Mouse (Mus musculus) liver, embryonic 13.5 days (tissue): ENCODE results near the gene Selenbp1. TPM values are rescaled to one million over a fixed set of nuclear protein-coding genes. Genes with fewer than 3 reads are reported as not detected.
A peak's percentile ranks its signal among the peaks of the same experiment; 100 is the strongest.
"Not testable (repeated sequence)": the region's sequence is repeated elsewhere in the genome, so short reads cannot be mapped to it uniquely, and the experiment has no call there.

Experiments used
- ATAC-seq: fragments of 200-750 bp; cut with Nextera tagmentation; 2 replicates; pipeline ENCODE4 v1.8.0; 2017; ENCODE audit warnings: low read depth, mild to moderate bottlenecking, moderate number of reproducible peaks, moderate library complexity
- DNase-seq: peaks from one replicate; pipeline ENCODE4 v3.0.0; 2022
- H3K27ac ChIP-seq: fragments of 300-500 bp; sonication (generic); 2 replicates; pipeline ENCODE4 v1.5.1; 2015; ENCODE audit warnings: moderate library complexity, mild to moderate bottlenecking, inconsistent platforms
- H3K27me3 ChIP-seq: fragments of 300-500 bp; sonication (generic); 2 replicates; pipeline ENCODE4 v1.6.1; 2015; ENCODE audit warnings: mild to moderate bottlenecking, inconsistent platforms
- H3K36me3 ChIP-seq: fragments of 300-500 bp; sonication (generic); 2 replicates; pipeline ENCODE4 v1.6.1; 2015; ENCODE audit warnings: mild to moderate bottlenecking, inconsistent platforms
- H3K4me1 ChIP-seq: fragments of 300-500 bp; sonication (generic); replicated peaks from 2 replicates; pipeline ENCODE4 v1.6.1; 2015; ENCODE audit warnings: inconsistent platforms
- H3K4me2 ChIP-seq: fragments of 300-500 bp; sonication (generic); 2 replicates; pipeline ENCODE4 v1.6.1; 2015; ENCODE audit warnings: inconsistent platforms, mild to moderate bottlenecking, moderate library complexity
- H3K4me3 ChIP-seq: fragments of 300-500 bp; sonication (generic); replicated peaks from 2 replicates; pipeline ENCODE4 v1.5.1; 2015; ENCODE audit warnings: mild to moderate bottlenecking, inconsistent platforms
- H3K9ac ChIP-seq: fragments of 300-500 bp; sonication (generic); 2 replicates; pipeline ENCODE4 v1.6.1; 2015; ENCODE audit warnings: mild to moderate bottlenecking, inconsistent platforms
- H3K9me3 ChIP-seq: fragments of 300-500 bp; sonication (generic); replicated peaks from 2 replicates; pipeline ENCODE4 v1.6.1; 2016; ENCODE audit warnings: inconsistent platforms
- WGBS: fragments of 180-500 bp; shearing (Covaris S2); methylation state at CpG from one replicate; pipeline ENCODE4 v1.1.7; 2015; ENCODE audit not compliant: insufficient replicate concordance; 5-methylcytosine and 5-hydroxymethylcytosine counted together
- polyA plus RNA-seq: library from polyadenylated mRNA; unstranded; fragments of >200 nt; fragmentation: Nextera tagmentation; extraction: Ambion mirVana; gene quantifications from 2 replicates; pipeline ENCODE4 v1.2.1, GENCODE M21; 2015

Selenbp1 gene
- polyA plus RNA-seq = 58.0 and 65.2 TPM in 2 replicates

- Histone ChIP-seq H3K9me3 (no peaks in the 10 kb centered on the region), H3K4me2 (peak within 1 kb of the TSS; percentile 71), H3K27me3 (no peaks in the 10 kb centered on the region), H3K4me1 (peaks cover 63% of the 10 kb centered on the region), H3K36me3 (0 out of 2 replicates have a peak, but pooled peaks cover 4% of the 10 kb centered on the region), H3K4me3 (peak within 1 kb of the TSS; percentile 56), H3K27ac (peak within 1 kb of the TSS; percentile 82), H3K9ac (peak within 1 kb of the TSS; percentile 65)
- WGBS = 6% methylated on average over 16 of the region's 16 CpGs
- ATAC-seq (peak; percentile 84), DNase-seq (peak; percentile 75)
Measured at GRCm38 (mm10) chr3:94932809-94933564, at the start of gene Selenbp1. Gene Selenbp1 (plus strand): TSS chr3:94933056.

DNA sequence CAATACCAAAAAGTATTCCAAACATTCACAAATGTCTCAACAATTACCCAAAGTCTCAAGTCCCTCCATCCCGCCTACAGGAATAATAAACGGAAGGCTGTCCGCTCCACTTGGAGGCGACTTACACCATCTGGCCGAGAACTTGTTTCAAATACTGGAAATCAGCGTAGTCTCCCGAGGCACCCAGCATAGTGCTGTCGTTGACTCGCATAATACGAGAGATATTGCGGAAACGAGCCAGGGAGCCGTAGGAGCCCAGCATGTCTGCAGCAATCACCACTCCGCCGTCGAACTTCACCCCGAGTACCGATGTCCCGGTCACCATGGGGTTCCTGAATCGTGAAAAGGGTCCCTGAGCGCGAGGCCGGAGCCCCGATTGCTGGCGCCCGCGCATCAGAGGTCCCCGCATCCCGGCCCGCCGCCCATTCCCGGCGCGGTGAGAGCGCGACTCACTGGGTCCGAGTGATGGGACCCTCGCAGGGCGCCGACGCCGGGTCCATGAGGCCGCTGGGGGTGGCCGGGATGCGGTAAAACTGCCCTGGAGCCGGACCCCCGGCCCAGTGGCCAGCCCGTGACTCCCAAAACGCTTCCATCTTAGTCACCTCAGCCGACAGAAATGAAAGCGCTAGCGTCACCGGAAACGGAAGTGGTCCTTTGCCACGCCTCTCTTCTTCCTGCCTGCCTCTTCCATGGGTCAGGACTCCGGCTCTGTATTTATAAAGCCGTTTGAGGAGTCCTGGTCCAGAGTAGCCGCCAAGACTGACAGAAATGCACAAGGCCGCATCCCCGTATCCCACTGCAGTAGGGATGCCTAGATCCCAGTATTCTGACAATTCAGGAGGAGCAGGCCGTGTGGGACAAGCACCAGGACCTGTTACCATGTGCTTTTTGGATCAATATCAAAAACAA, 46.3 kb upstream of the Selenbp1 start, which contains the start of gene Psmb4:
Gene Psmb4 (minus strand): TSS at position 646 of the 909 bp plus-strand sequence.
- peaks cover 41% of the 10 kb centered on the region for H3K36me3 ChIP-seq
- ATAC-seq (peak; percentile 85), DNase-seq (peak; percentile 78)
- H3K27ac ChIP-seq = peak within 1 kb of the TSS; percentile 78
- H3K4me3 ChIP-seq = peak within 1 kb of the TSS; percentile 96
- H3K4me1 ChIP-seq = peaks cover 27% of the 10 kb centered on the region
- no peaks in the 10 kb centered on the region for H3K27me3 ChIP-seq
- peak within 1 kb of the TSS; percentile 90 for H3K4me2 ChIP-seq
- peak within 1 kb of the TSS; percentile 94 for H3K9ac ChIP-seq
- H3K9me3 ChIP-seq = no peaks in the 10 kb centered on the region
- under 1% methylated on average over 61 of the region's 61 CpGs for WGBS

- Histone ChIP-seq H3K27me3 (0 out of 2 replicates have a peak, but pooled peaks cover 4% of the 10 kb centered on the region), H3K27ac (no peak overlapping the region), H3K4me3 (no peak overlapping the region), H3K9ac (no peak overlapping the region), H3K4me1 (peaks cover 27% of the 10 kb centered on the region), H3K9me3 (no peaks in the 10 kb centered on the region), H3K36me3 (peaks cover 23% of the 10 kb centered on the region), H3K4me2 (no peak overlapping the region)
- DNase-seq = peak; percentile 22
- no peak for ATAC-seq
Measured at GRCm38 (mm10) chr3:94888595-94888994, 44.3 kb upstream of the Selenbp1 start.

GRCm38 (mm10) chr3:94894076-94894475, 38.8 kb upstream of the Selenbp1 start:
- Histone ChIP-seq H3K4me2 (no peak overlapping the region), H3K4me1 (no peaks in the 10 kb centered on the region), H3K36me3 (no peaks in the 10 kb centered on the region), H3K9ac (no peak overlapping the region), H3K9me3 (no peaks in the 10 kb centered on the region), H3K27me3 (peaks cover 22% of the 10 kb centered on the region; the same call in 1 of the 2 replicates), H3K4me3 (no peak overlapping the region), H3K27ac (no peak overlapping the region)
- 53% methylated on average over 3 of the region's 3 CpGs for WGBS
- DNase-seq = no peak
- ATAC-seq = no peak

DNA sequence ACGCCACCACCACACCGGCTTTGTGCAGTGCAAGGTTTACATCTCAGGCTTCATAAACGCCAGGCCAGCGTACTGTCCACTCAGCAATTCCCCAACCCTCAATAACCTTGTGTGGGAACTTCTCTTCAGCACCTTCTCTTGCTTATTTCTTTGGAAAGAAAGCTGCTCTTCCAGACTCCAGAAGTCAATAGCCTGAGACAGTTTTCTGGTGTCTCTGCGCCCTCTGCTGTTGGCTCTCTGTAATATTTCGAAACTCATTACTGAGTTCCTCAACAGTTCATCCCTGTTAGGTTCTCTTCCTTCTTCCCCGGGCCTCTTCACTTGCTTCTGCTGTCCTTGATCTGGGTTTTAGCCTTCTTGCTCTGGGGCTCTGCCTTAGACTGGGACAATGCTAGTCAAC, 30.1 kb upstream of the Selenbp1 start:
- Histone ChIP-seq H3K4me2 (no peak overlapping the region), H3K9me3 (no peaks in the 10 kb centered on the region), H3K4me3 (no peak overlapping the region), H3K36me3 (no peaks in the 10 kb centered on the region), H3K27me3 (no peaks in the 10 kb centered on the region), H3K27ac (no peak overlapping the region), H3K4me1 (peaks cover 17% of the 10 kb centered on the region), H3K9ac (no peak overlapping the region)
- ATAC-seq (no peak), DNase-seq (no peak)
- WGBS = 21% methylated on average over 7 of the region's 7 CpGs

DNA sequence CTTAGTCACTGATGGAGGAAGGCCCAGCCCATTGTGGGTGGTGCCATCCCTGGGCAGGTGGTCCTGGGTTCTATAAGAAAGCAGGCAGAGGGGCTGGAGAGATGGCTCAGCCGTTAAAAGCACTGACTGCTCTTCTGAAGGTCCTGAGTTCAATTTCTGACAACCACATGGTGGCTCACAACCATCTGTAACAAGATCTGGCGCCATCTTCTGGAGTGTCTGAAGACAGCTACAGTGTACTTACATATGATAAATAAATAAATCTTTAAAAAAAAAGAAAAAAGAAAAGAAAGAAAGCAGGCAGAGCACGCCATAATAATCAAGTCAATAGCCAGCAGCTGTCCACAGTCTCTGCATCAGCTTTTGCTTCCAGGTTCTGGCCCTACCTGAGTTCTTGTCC, 28.1 kb upstream of the Selenbp1 start:
- 45% methylated on average over 3 of the region's 3 CpGs for WGBS
- not testable (repeated sequence) for DNase-seq, ATAC-seq, H3K27ac ChIP-seq, H3K9me3 ChIP-seq, H3K4me3 ChIP-seq, H3K36me3 ChIP-seq, H3K4me2 ChIP-seq, H3K27me3 ChIP-seq, H3K9ac ChIP-seq
- peaks cover 17% of the 10 kb centered on the region for H3K4me1 ChIP-seq

DNA sequence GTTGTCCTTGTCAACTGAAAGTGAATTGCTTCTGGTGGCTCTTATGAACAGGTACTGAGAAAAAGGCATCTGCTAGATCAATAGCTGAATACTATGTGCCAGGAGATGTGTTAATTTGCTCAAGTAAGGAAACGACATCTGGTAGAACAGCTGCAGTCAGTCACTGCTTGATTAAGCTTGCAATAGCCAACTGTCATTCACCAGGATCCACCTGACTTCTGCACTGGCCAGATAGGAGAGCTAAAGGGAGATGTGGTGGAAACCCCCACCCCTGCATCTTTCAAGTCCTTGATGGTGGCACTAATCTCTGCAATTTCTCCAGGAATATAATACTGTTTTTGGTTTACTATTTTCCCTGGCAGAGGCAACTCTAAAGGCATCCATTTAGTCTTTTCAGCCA, 26.4 kb upstream of the Selenbp1 start:
- H3K9me3 ChIP-seq = no peaks in the 10 kb centered on the region
- ATAC-seq (peak; percentile 86), DNase-seq (peak; percentile 59)
- no peak overlapping the region for H3K9ac ChIP-seq
- H3K4me3 ChIP-seq = no peak overlapping the region
- no peaks in the 10 kb centered on the region for H3K36me3 ChIP-seq
- H3K4me2 ChIP-seq = no peak overlapping the region
- peaks cover 17% of the 10 kb centered on the region for H3K4me1 ChIP-seq
- H3K27me3 ChIP-seq = no peaks in the 10 kb centered on the region
- peak overlapping the region; percentile 6; the same call in 1 of the 2 replicates for H3K27ac ChIP-seq
- WGBS = 8% methylated on average over 1 of the region's 1 CpGs

- WGBS = 67% methylated on average over 2 of the region's 2 CpGs
Measured at GRCm38 (mm10) chr3:94911050-94911693, 21.7 kb upstream of the Selenbp1 start.

DNA sequence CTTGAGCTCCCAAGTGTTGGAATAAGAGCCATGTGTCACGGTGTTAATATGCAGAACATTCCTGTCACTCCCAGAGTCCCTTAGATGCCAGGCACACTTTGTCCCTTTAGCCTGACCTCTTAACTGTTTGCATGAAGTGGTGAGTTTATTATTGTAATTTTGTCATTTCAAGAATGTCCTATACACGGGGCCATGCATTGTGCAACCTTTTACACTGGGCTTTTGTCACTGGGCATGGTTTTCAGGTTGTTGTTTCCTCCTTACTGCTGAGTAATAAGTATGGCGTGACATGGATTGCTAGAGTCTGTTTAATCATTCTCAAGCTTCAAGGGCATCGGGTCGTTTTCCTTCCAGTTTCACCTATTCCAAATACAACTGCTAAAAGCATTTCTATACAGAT, 19.1 kb upstream of the Selenbp1 start:
- no peak overlapping the region for H3K9ac ChIP-seq
- peaks cover 17% of the 10 kb centered on the region for H3K4me1 ChIP-seq
- 66% methylated on average over 5 of the region's 5 CpGs for WGBS
- H3K27me3 ChIP-seq = no peaks in the 10 kb centered on the region
- no peaks in the 10 kb centered on the region for H3K9me3 ChIP-seq
- no peaks in the 10 kb centered on the region for H3K36me3 ChIP-seq
- no peak for ATAC-seq
- no peak overlapping the region for H3K4me2 ChIP-seq
- H3K27ac ChIP-seq = no peak overlapping the region
- DNase-seq = no peak
- no peak overlapping the region for H3K4me3 ChIP-seq

More at GRCm38 (mm10) chr3:94911050-94911693, 21.7 kb upstream of the Selenbp1 start:
- no peaks in the 10 kb centered on the region for H3K27me3 ChIP-seq
- peaks cover 10% of the 10 kb centered on the region for H3K4me1 ChIP-seq
- H3K27ac ChIP-seq = no peak overlapping the region
- no peaks in the 10 kb centered on the region for H3K9me3 ChIP-seq
- ATAC-seq (no peak), DNase-seq (no peak)
- H3K4me3 ChIP-seq = no peak overlapping the region
- no peak overlapping the region for H3K9ac ChIP-seq
- H3K36me3 ChIP-seq = no peaks in the 10 kb centered on the region
- H3K4me2 ChIP-seq = no peak overlapping the region

GRCm38 (mm10) chr3:94915903-94916741, 16.7 kb upstream of the Selenbp1 start:
- no peak for DNase-seq
- 73% methylated on average over 7 of the region's 7 CpGs for WGBS

More at GRCm38 (mm10) chr3:94915903-94916741, 16.7 kb upstream of the Selenbp1 start:
- Histone ChIP-seq H3K4me1 (peaks cover 31% of the 10 kb centered on the region), H3K27me3 (no peaks in the 10 kb centered on the region), H3K4me3 (no peak overlapping the region), H3K4me2 (no peak overlapping the region), H3K36me3 (no peaks in the 10 kb centered on the region), H3K9me3 (no peaks in the 10 kb centered on the region), H3K9ac (no peak overlapping the region), H3K27ac (peak overlapping the region; percentile 10; the same call in 1 of the 2 replicates)
- ATAC-seq = no peak
